Mouse (Mus musculus) megakaryocyte progenitor cell, adult 5-6 weeks (primary cell): ENCODE measurements around the gene 1700013H16Rik. TPM values are rescaled to one million over a fixed set of nuclear protein-coding genes. Genes with fewer than 3 reads are reported as not detected.
"Not testable (repeated sequence)": the region's sequence is repeated elsewhere in the genome, so short reads cannot be mapped to it uniquely, and the experiment has no call there.

Experiments
- ATAC-seq: replicated peaks from 2 replicates; pipeline ENCODE4 v1.8.0; 2016; ENCODE audit warnings: mild to moderate bottlenecking, moderate TSS enrichment, inconsistent platforms; ENCODE audit not compliant: poor library complexity
- total RNA-seq, 2 experiments: library from RNA; stranded (forward) in 1 of 2; stranded (reverse) in 1 of 2; fragments of 157-497, 149-512 nt in 1 of 2; fragments of 200-1000 nt in 1 of 2; gene quantifications; 2 replicates each; pipeline versions ENCODE4 v1.2.3 to v1.2.4; 2015 to 2017

The 1700013H16Rik gene
- not detected in 2 replicates for total RNA-seq (2015)
- not detected in 2 replicates for total RNA-seq (2017)

- ATAC-seq: no peak
These were observed at the start of gene 1700013H16Rik for GRCm38 (mm10) chrX:53757736-53758135. Gene 1700013H16Rik, minus strand, starts transcription at chrX:53757831.

- ATAC-seq: no peak
These were observed 41.4 kb upstream of the 1700013H16Rik start for GRCm38 (mm10) chrX:53799074-53799473.

GRCm38 (mm10) chrX:53797519-53797918, 39.9 kb upstream of the 1700013H16Rik start, which contains the start of gene Xlr:
Gene Xlr, minus strand, starts transcription at chrX:53797706.
- ATAC-seq: not testable (repeated sequence)

- no peak for ATAC-seq
These were observed 18.6 kb upstream of the 1700013H16Rik start, which contains the start of gene Zfp36l3 for GRCm38 (mm10) chrX:53776276-53776675. Gene Zfp36l3, minus strand, starts transcription at chrX:53776394.

- peak; percentile 77 for ATAC-seq
These were observed 4.8 kb downstream of the 1700013H16Rik start for GRCm38 (mm10) chrX:53752851-53753250.

- peak; percentile 68 for ATAC-seq
These were observed 28.7 kb downstream of the 1700013H16Rik start for GRCm38 (mm10) chrX:53728967-53729366.

GRCm38 (mm10) chrX:53724596-53724995, 33.0 kb downstream of the 1700013H16Rik start, which contains the start of gene 4930502E18Rik:
Gene 4930502E18Rik, plus strand, starts transcription at chrX:53724826.
- ATAC-seq: no peak

GRCm38 (mm10) chrX:53716323-53717182, 41.1 kb downstream of the 1700013H16Rik start:
- peak; percentile 80 for ATAC-seq

- no peak for ATAC-seq
These were observed 41.7 kb downstream of the 1700013H16Rik start for GRCm38 (mm10) chrX:53715942-53716322.

- no peak for ATAC-seq
These were observed 55.0 kb downstream of the 1700013H16Rik start for GRCm38 (mm10) chrX:53702673-53703072.

- no peak for ATAC-seq
These were observed 58.4 kb downstream of the 1700013H16Rik start for GRCm38 (mm10) chrX:53699225-53699624.

GRCm38 (mm10) chrX:53694008-53694777, 63.4 kb downstream of the 1700013H16Rik start:
- ATAC-seq: no peak

- ATAC-seq: peak; percentile 39; the same call in 1 of the 2 replicates
These were observed 64.5 kb downstream of the 1700013H16Rik start for GRCm38 (mm10) chrX:53693141-53693540.

Other genes starting within 250 kb of the 1700013H16Rik start
- gene Rtl8c, start 149.8 kb downstream of the 1700013H16Rik start, total RNA-seq (2015): 3.6 and 13.3 TPM in 2 replicates
- 8.4 TPM in 1 of 2 replicates, not detected in the other for gene Rtl8c, start 149.8 kb downstream of the 1700013H16Rik start, total RNA-seq (2017)
- gene Gm14597, start 148.9 kb downstream of the 1700013H16Rik start, total RNA-seq (2015): not detected in 2 replicates
- not detected in 2 replicates for gene Gm14597, start 148.9 kb downstream of the 1700013H16Rik start, total RNA-seq (2017)
- gene Rtl8a, start 114.1 kb downstream of the 1700013H16Rik start, total RNA-seq (2015): 9.8 and 11.0 TPM in 2 replicates
- gene Rtl8a, start 114.1 kb downstream of the 1700013H16Rik start, total RNA-seq (2017): 3.3 and 7.3 TPM in 2 replicates
- gene Rtl8b, start 87.4 kb downstream of the 1700013H16Rik start, total RNA-seq (2015): 12.8 and 15.5 TPM in 2 replicates
- 3.3 and 7.5 TPM in 2 replicates for gene Rtl8b, start 87.4 kb downstream of the 1700013H16Rik start, total RNA-seq (2017)
- not detected in 2 replicates for gene 4930502E18Rik, start 33.0 kb downstream of the 1700013H16Rik start, total RNA-seq (2015)
- gene 4930502E18Rik, start 33.0 kb downstream of the 1700013H16Rik start, total RNA-seq (2017): not detected in 2 replicates
- not detected in 2 replicates for gene Zfp36l3, start 18.6 kb upstream of the 1700013H16Rik start, total RNA-seq (2015)
- not detected in 2 replicates for gene Zfp36l3, start 18.6 kb upstream of the 1700013H16Rik start, total RNA-seq (2017)
- 3.2 and 3.3 TPM in 2 replicates for gene Xlr, start 39.9 kb upstream of the 1700013H16Rik start, total RNA-seq (2015)
- gene Xlr, start 39.9 kb upstream of the 1700013H16Rik start, total RNA-seq (2017): 1.2 and 1.8 TPM in 2 replicates